Mouse (Mus musculus) neural tube, embryonic 13.5 days (tissue): ENCODE results near the gene Ppp6r1. TPM values are rescaled to one million over a fixed set of nuclear protein-coding genes. Genes with fewer than 3 reads are reported as not detected.

Source experiments
- ATAC-seq: fragments of 200-750 bp; cut with Nextera tagmentation; 2 replicates; pipeline ENCODE4 v1.8.0; 2017; ENCODE audit warnings: low read depth, mild to moderate bottlenecking, moderate TSS enrichment, moderate library complexity
- H3K27ac ChIP-seq: fragments of 300-500 bp; sonication (generic); replicated peaks from 2 replicates; pipeline ENCODE4 v1.5.1; 2015; ENCODE audit warnings: moderate library complexity, mild to moderate bottlenecking, inconsistent platforms
- H3K27me3 ChIP-seq: fragments of 300-500 bp; sonication (generic); 2 replicates; pipeline ENCODE4 v1.6.1; 2015; ENCODE audit warnings: mild to moderate bottlenecking, inconsistent platforms
- H3K36me3 ChIP-seq: fragments of 300-500 bp; sonication (generic); 2 replicates; pipeline ENCODE4 v1.6.1; 2015; ENCODE audit warnings: mild to moderate bottlenecking, inconsistent platforms
- H3K4me1 ChIP-seq: fragments of 300-500 bp; sonication (generic); replicated peaks from 2 replicates; pipeline ENCODE4 v1.6.1; 2015; ENCODE audit warnings: inconsistent platforms
- H3K4me2 ChIP-seq: fragments of 300-500 bp; sonication (generic); 2 replicates; pipeline ENCODE4 v1.6.1; 2015; ENCODE audit warnings: inconsistent platforms, mild to moderate bottlenecking, moderate library complexity
- H3K4me3 ChIP-seq: fragments of 300-500 bp; sonication (generic); 2 replicates; pipeline ENCODE4 v1.5.1; 2015; ENCODE audit warnings: mild to moderate bottlenecking, inconsistent platforms
- H3K9ac ChIP-seq: fragments of 300-500 bp; sonication (generic); 2 replicates; pipeline ENCODE4 v1.6.1; 2015; ENCODE audit warnings: moderate library complexity, mild to moderate bottlenecking, inconsistent platforms
- H3K9me3 ChIP-seq: fragments of 300-500 bp; sonication (generic); 2 replicates; pipeline ENCODE4 v1.6.1; 2016; ENCODE audit warnings: inconsistent platforms
- WGBS: fragments of 180-500 bp; shearing (Covaris S2); methylation state at CpG from one replicate; pipeline ENCODE4 v1.1.7; 2015; 5-methylcytosine and 5-hydroxymethylcytosine counted together
- polyA plus RNA-seq: library from polyadenylated mRNA; unstranded; fragments of >200 nt; fragmentation: Nextera tagmentation; extraction: Ambion mirVana; gene quantifications from 2 replicates; pipeline ENCODE4 v1.2.1, GENCODE M21; 2015

Ppp6r1 gene
- polyA plus RNA-seq, 1 experiment from 2014 or later: 10.3 TPM

- Histone ChIP-seq H3K4me2 (no peak overlapping the region), H3K4me3 (no peak overlapping the region), H3K4me1 (peaks cover 14% of the 10 kb centered on the region), H3K36me3 (peaks cover 76% of the 10 kb centered on the region), H3K9ac (no peak overlapping the region), H3K27ac (no peak overlapping the region), H3K9me3 (no peaks in the 10 kb centered on the region), H3K27me3 (no peaks in the 10 kb centered on the region)
- ATAC-seq: no peak
- WGBS: 92% methylated on average over 12 of the region's 12 CpGs
Observed at GRCm38 (mm10) chr7:4674114-4674731, 15.4 kb upstream of the Ppp6r1 start.

- H3K4me1 ChIP-seq: peaks cover 14% of the 10 kb centered on the region
- H3K9ac ChIP-seq: 0 out of 2 replicates have a peak overlapping the region, but pooled peaks have one; percentile 26
- no peaks in the 10 kb centered on the region for H3K27me3 ChIP-seq
- ATAC-seq: peak; percentile 94
- H3K4me2 ChIP-seq: no peak overlapping the region
- 34% methylated on average over 4 of the region's 4 CpGs for WGBS
- no peaks in the 10 kb centered on the region for H3K9me3 ChIP-seq
- no peak overlapping the region for H3K4me3 ChIP-seq
- peaks cover 82% of the 10 kb centered on the region for H3K36me3 ChIP-seq
- peak overlapping the region; percentile 79 for H3K27ac ChIP-seq
Observed at GRCm38 (mm10) chr7:4671956-4672355, 13.1 kb upstream of the Ppp6r1 start.

- Histone ChIP-seq H3K4me1 (peaks cover 14% of the 10 kb centered on the region), H3K27ac (no peak overlapping the region), H3K4me2 (no peak overlapping the region), H3K9ac (no peak overlapping the region), H3K27me3 (no peaks in the 10 kb centered on the region), H3K4me3 (no peak overlapping the region), H3K9me3 (no peaks in the 10 kb centered on the region), H3K36me3 (peaks cover 84% of the 10 kb centered on the region)
- no peak for ATAC-seq
- WGBS: 86% methylated on average over 8 of the region's 8 CpGs
Observed at GRCm38 (mm10) chr7:4670655-4671255, 11.9 kb upstream of the Ppp6r1 start.

- Histone ChIP-seq H3K36me3 (peaks cover 75% of the 10 kb centered on the region), H3K9ac (no peak overlapping the region), H3K4me3 (no peak overlapping the region), H3K4me2 (no peak overlapping the region), H3K9me3 (no peaks in the 10 kb centered on the region), H3K27ac (no peak overlapping the region), H3K4me1 (peaks cover 14% of the 10 kb centered on the region), H3K27me3 (no peaks in the 10 kb centered on the region)
- no peak for ATAC-seq
- 96% methylated on average over 9 of the region's 9 CpGs for WGBS
Observed at GRCm38 (mm10) chr7:4669156-4669555, 10.3 kb upstream of the Ppp6r1 start.

GRCm38 (mm10) chr7:4668506-4668905 is 9.7 kb upstream of the Ppp6r1 start:
- H3K9me3 ChIP-seq: no peaks in the 10 kb centered on the region
- H3K9ac ChIP-seq: no peak overlapping the region

GRCm38 (mm10) chr7:4666871-4667270 is 8.1 kb upstream of the Ppp6r1 start:
- WGBS: 96% methylated on average over 5 of the region's 5 CpGs
- Histone ChIP-seq H3K27ac (no peak overlapping the region), H3K4me3 (no peak overlapping the region), H3K4me2 (no peak overlapping the region), H3K36me3 (peaks cover 80% of the 10 kb centered on the region), H3K4me1 (peaks cover 8% of the 10 kb centered on the region), H3K27me3 (no peaks in the 10 kb centered on the region), H3K9me3 (no peaks in the 10 kb centered on the region), H3K9ac (no peak overlapping the region)
- ATAC-seq: no peak

More at GRCm38 (mm10) chr7:4668506-4668905, 9.7 kb upstream of the Ppp6r1 start:
- WGBS: 96% methylated on average over 8 of the region's 8 CpGs
- Histone ChIP-seq H3K4me3 (no peak overlapping the region), H3K4me1 (peaks cover 14% of the 10 kb centered on the region), H3K27ac (no peak overlapping the region), H3K27me3 (no peaks in the 10 kb centered on the region), H3K36me3 (peaks cover 74% of the 10 kb centered on the region), H3K4me2 (no peak overlapping the region)
- ATAC-seq: no peak

GRCm38 (mm10) chr7:4663742-4664141 is 4.9 kb upstream of the Ppp6r1 start:
- H3K4me1 ChIP-seq: peaks cover 13% of the 10 kb centered on the region
- no peak overlapping the region for H3K4me2 ChIP-seq
- H3K27me3 ChIP-seq: no peaks in the 10 kb centered on the region
- WGBS: 83% methylated on average over 2 of the region's 2 CpGs
- ATAC-seq: no peak
- H3K4me3 ChIP-seq: no peak overlapping the region
- H3K36me3 ChIP-seq: peaks cover 52% of the 10 kb centered on the region
- no peak overlapping the region for H3K27ac ChIP-seq
- H3K9me3 ChIP-seq: no peaks in the 10 kb centered on the region
- H3K9ac ChIP-seq: no peak overlapping the region

GRCm38 (mm10) chr7:4663179-4663578 is 4.4 kb upstream of the Ppp6r1 start:
- no peaks in the 10 kb centered on the region for H3K27me3 ChIP-seq
- no peak overlapping the region for H3K4me3 ChIP-seq
- no peak for ATAC-seq
- no peak overlapping the region for H3K4me2 ChIP-seq
- H3K4me1 ChIP-seq: peaks cover 13% of the 10 kb centered on the region
- H3K27ac ChIP-seq: no peak overlapping the region
- H3K9ac ChIP-seq: no peak overlapping the region
- 82% methylated on average over 8 of the region's 8 CpGs for WGBS
- no peaks in the 10 kb centered on the region for H3K9me3 ChIP-seq
- H3K36me3 ChIP-seq: peaks cover 46% of the 10 kb centered on the region

- H3K9ac ChIP-seq: peak overlapping the region; percentile 96
- peaks cover 44% of the 10 kb centered on the region for H3K4me1 ChIP-seq
- WGBS: 64% methylated on average over 3 of the region's 3 CpGs
Observed at GRCm38 (mm10) chr7:4659911-4660443, 1.2 kb upstream of the Ppp6r1 start.

GRCm38 (mm10) chr7:4658128-4658907 is 501 bp downstream of the Ppp6r1 start:
- no peaks in the 10 kb centered on the region for H3K27me3 ChIP-seq
- no peaks in the 10 kb centered on the region for H3K9me3 ChIP-seq
- H3K27ac ChIP-seq: peak overlapping the region; percentile 97
- H3K4me1 ChIP-seq: peaks cover 61% of the 10 kb centered on the region
- H3K4me2 ChIP-seq: peak overlapping the region; percentile 98
- peak overlapping the region; percentile 96 for H3K9ac ChIP-seq
- peak overlapping the region; percentile 90 for H3K4me3 ChIP-seq
- peaks cover 13% of the 10 kb centered on the region for H3K36me3 ChIP-seq
- peak; percentile 83 for ATAC-seq
- WGBS: under 1% methylated on average over 74 of the region's 78 CpGs

More at GRCm38 (mm10) chr7:4659911-4660443, 1.2 kb upstream of the Ppp6r1 start:
- H3K4me2 ChIP-seq: peak overlapping the region; percentile 98
- H3K9me3 ChIP-seq: no peaks in the 10 kb centered on the region
- H3K36me3 ChIP-seq: peaks cover 24% of the 10 kb centered on the region
- ATAC-seq: no peak
- peak overlapping the region; percentile 97 for H3K27ac ChIP-seq
- H3K27me3 ChIP-seq: no peaks in the 10 kb centered on the region
- peak overlapping the region; percentile 90 for H3K4me3 ChIP-seq

GRCm38 (mm10) chr7:4657521-4658127 is 1.2 kb downstream of the Ppp6r1 start:
- ATAC-seq: no peak
- H3K4me1 ChIP-seq: peaks cover 67% of the 10 kb centered on the region
- peak overlapping the region; percentile 97 for H3K27ac ChIP-seq
- no peaks in the 10 kb centered on the region for H3K9me3 ChIP-seq
- 55% methylated on average over 9 of the region's 9 CpGs for WGBS
- no peaks in the 10 kb centered on the region for H3K27me3 ChIP-seq
- 0 out of 2 replicates have a peak, but pooled peaks cover 16% of the 10 kb centered on the region for H3K36me3 ChIP-seq
- H3K4me2 ChIP-seq: peak overlapping the region; percentile 98
- peak overlapping the region; percentile 96 for H3K9ac ChIP-seq
- H3K4me3 ChIP-seq: peak overlapping the region; percentile 90
